Comparison of ENCODE assay signal across 8 mouse cellular contexts in genomic region chr6:118477875-118478785, GRCm38 (mm10). TPM values are rescaled to one million over a fixed set of nuclear protein-coding genes. Genes with fewer than 3 reads are reported as not detected.
DNase-seq lines count a peak whose midpoint lies in the region; ATAC-seq lines count a peak whose summit lies in the region.

No protein-coding gene starts in this region.

- H3K4me3 ChIP-seq in kidney, embryonic 14.5 days (ENCODE audit: low read length) = peak overlapping the region; percentile 62
- peak overlapping the region; percentile 65 for H3K4me3 ChIP-seq in intestine, embryonic 14.5 days (ENCODE audit: low read depth, low read length)
- H3K4me3 ChIP-seq in neural tube, embryonic 12.5 days = peak overlapping the region; percentile 59

- DNase-seq in kidney, adult 11 months = no peak
- peak; percentile 29 for DNase-seq in embryo, embryonic 9.5 days (ENCODE audit: extremely low spot score)
- no peak for DNase-seq in intestine, embryonic 14.5 days (ENCODE audit: low spot score)
- DNase-seq in frontal cortex, postnatal 14 days (ENCODE audit: low spot score in 2 of 2) = no peak
- no peak for DNase-seq in left cerebral cortex, adult 18-20 months (ENCODE audit: low spot score in 2 of 2)
- DNase-seq in layer of hippocampus, adult 9-10 months (ENCODE audit: low spot score) = no peak

- no peaks in the 10 kb centered on the region for H3K9me3 ChIP-seq in kidney, embryonic 14.5 days (ENCODE audit: control insufficient read depth, low read length)
- H3K9me3 ChIP-seq in intestine, embryonic 14.5 days (ENCODE audit: control insufficient read depth, low read length) = no peaks in the 10 kb centered on the region
- no peaks in the 10 kb centered on the region for H3K9me3 ChIP-seq in neural tube, embryonic 12.5 days

- H3K36me3 ChIP-seq in kidney, embryonic 14.5 days (ENCODE audit: control insufficient read depth, insufficient read depth, low read length) = peaks cover 3% of the 10 kb centered on the region; the same call in 1 of the 2 replicates
- peaks cover 10% of the 10 kb centered on the region; the same call in 1 of the 2 replicates for H3K36me3 ChIP-seq in intestine, embryonic 14.5 days (ENCODE audit: control insufficient read depth, insufficient read depth, low read length)
- H3K36me3 ChIP-seq in neural tube, embryonic 12.5 days = no peaks in the 10 kb centered on the region

- peak overlapping the region; percentile 80 for H3K27ac ChIP-seq in kidney, embryonic 14.5 days (ENCODE audit: low read depth, low read length)
- peak overlapping the region; percentile 90 for H3K27ac ChIP-seq in intestine, embryonic 14.5 days (ENCODE audit: low read depth)
- no peak overlapping the region for H3K27ac ChIP-seq in neural tube, embryonic 12.5 days

- no peaks in the 10 kb centered on the region for H3K27me3 ChIP-seq in kidney, embryonic 14.5 days (ENCODE audit: control insufficient read depth, insufficient read depth, low read length)
- no peaks in the 10 kb centered on the region for H3K27me3 ChIP-seq in intestine, embryonic 14.5 days (replicated peaks; ENCODE audit: control insufficient read depth, insufficient read depth, low read length)
- peaks cover 10% of the 10 kb centered on the region for H3K27me3 ChIP-seq in neural tube, embryonic 12.5 days (replicated peaks)

- peak overlapping the region; percentile 82 for H3K9ac ChIP-seq in kidney, embryonic 14.5 days (ENCODE audit: low read depth, low read length)
- peak overlapping the region; percentile 86 for H3K9ac ChIP-seq in intestine, embryonic 14.5 days (ENCODE audit: low read length)
- peak overlapping the region; percentile 73 for H3K9ac ChIP-seq in neural tube, embryonic 12.5 days

- no peak for ATAC-seq in kidney, embryonic 14.5 days (ENCODE audit: low FRiP score, low TSS enrichment)
- ATAC-seq in intestine, embryonic 14.5 days (replicated peaks; ENCODE audit: low FRiP score, low TSS enrichment, low read depth) = no peak
- ATAC-seq in neural tube, embryonic 12.5 days (ENCODE audit: low FRiP score, low read depth) = peak; percentile 35; the same call in 1 of the 2 replicates

- H3K4me2 ChIP-seq in kidney, embryonic 14.5 days (replicated peaks; ENCODE audit: low read depth, low read length) = peak overlapping the region; percentile 80
- H3K4me2 ChIP-seq in intestine, embryonic 14.5 days (ENCODE audit: low read length) = peak overlapping the region; percentile 58
- H3K4me2 ChIP-seq in neural tube, embryonic 12.5 days (replicated peaks) = peak overlapping the region; percentile 78

- H3K4me1 ChIP-seq in kidney, embryonic 14.5 days (ENCODE audit: control insufficient read depth, insufficient read depth, low read length) = peaks cover 3% of the 10 kb centered on the region; the same call in 1 of the 2 replicates
- H3K4me1 ChIP-seq in intestine, embryonic 14.5 days (replicated peaks; ENCODE audit: control insufficient read depth, insufficient read depth, low read length) = no peaks in the 10 kb centered on the region; the same call in 1 of the 2 replicates
- peaks cover 6% of the 10 kb centered on the region; the same call in 1 of the 2 replicates for H3K4me1 ChIP-seq in neural tube, embryonic 12.5 days

- whole genome bisulfite sequencing in kidney, embryonic 14.5 days = 28% methylated on average over 10 of the region's 10 CpGs
- WGBS in intestine, embryonic 14.5 days = 28% methylated on average over 10 of the region's 10 CpGs
- WGBS in neural tube, embryonic 12.5 days = 17% methylated on average over 10 of the region's 10 CpGs

RNA-seq across cellular contexts. Expression of gene Zfp9, which starts 1.0 kb away (rescaled TPM):
- polyA plus RNA-seq in kidney, embryonic 14.5 days (2014; fragmentation: Nextera tagmentation; extraction: Ambion mirVana) = 5.1 and 7.6 TPM in 2 replicates
- polyA plus RNA-seq in intestine, embryonic 14.5 days (2014; fragmentation: Nextera tagmentation; extraction: Ambion mirVana) = 9.8 and 10.0 TPM in 2 replicates
- 10.7 and 10.9 TPM in 2 replicates for polyA plus RNA-seq in neural tube, embryonic 12.5 days (2016; fragmentation: Nextera tagmentation; extraction: Ambion mirVana)
- total RNA-seq in left cerebral cortex, adult 18-20 months (2021) = 10 to 100 TPM; 17.6 to 17.9 TPM

RNA-seq across cellular contexts. Expression of gene Zfp248, which starts 22.8 kb away (rescaled TPM):
- 8.5 and 9.8 TPM in 2 replicates for polyA plus RNA-seq in kidney, embryonic 14.5 days (2014; fragmentation: Nextera tagmentation; extraction: Ambion mirVana)
- polyA plus RNA-seq in intestine, embryonic 14.5 days (2014; fragmentation: Nextera tagmentation; extraction: Ambion mirVana) = 6.7 and 7.4 TPM in 2 replicates
- polyA plus RNA-seq in neural tube, embryonic 12.5 days (2016; fragmentation: Nextera tagmentation; extraction: Ambion mirVana) = 13.0 and 15.1 TPM in 2 replicates
- 10 to 100 TPM; 17.8 to 20.3 TPM for total RNA-seq in left cerebral cortex, adult 18-20 months (2021)

RNA-seq across cellular contexts. Expression of gene Bms1, which starts 58.9 kb away (rescaled TPM):
- polyA plus RNA-seq in kidney, embryonic 14.5 days (2014; fragmentation: Nextera tagmentation; extraction: Ambion mirVana) = 17.4 and 38.3 TPM in 2 replicates
- polyA plus RNA-seq in intestine, embryonic 14.5 days (2014; fragmentation: Nextera tagmentation; extraction: Ambion mirVana) = 33.7 and 38.4 TPM in 2 replicates
- 35.6 and 37.6 TPM in 2 replicates for polyA plus RNA-seq in neural tube, embryonic 12.5 days (2016; fragmentation: Nextera tagmentation; extraction: Ambion mirVana)
- 10 to 100 TPM; 30.2 to 30.3 TPM for total RNA-seq in left cerebral cortex, adult 18-20 months (2021)
